Mouse (Mus musculus): ENCODE data around the gene Gm21828.
"Not testable (repeated sequence)": the region's sequence is repeated elsewhere in the genome, so short reads cannot be mapped to it uniquely, and the experiment has no call there.

The Gm21828 gene

GRCm38 (mm10) chrY:13223828-13224227 lies at the start of gene Gm21828:
Gene Gm21828, minus strand, starts transcription at chrY:13223928.
- DNase-seq = not testable (repeated sequence)

- not testable (repeated sequence) for DNase-seq
Observed at GRCm38 (mm10) chrY:13252091-13252490, 28.4 kb upstream of the Gm21828 start, which contains the start of the genes Gm21440 and Gm21454. Gene Gm21440, plus strand, starts transcription at chrY:13252391. Gene Gm21454, plus strand, starts transcription at chrY:13252442.
